Mouse (Mus musculus): ENCODE measurements around the gene Fhit. TPM values are rescaled to one million over a fixed set of nuclear protein-coding genes. Genes with fewer than 3 reads are reported as not detected.

The Fhit gene
- polyA plus RNA-seq, 1 experiment from 2014 or later = 5.9 TPM

DNA sequence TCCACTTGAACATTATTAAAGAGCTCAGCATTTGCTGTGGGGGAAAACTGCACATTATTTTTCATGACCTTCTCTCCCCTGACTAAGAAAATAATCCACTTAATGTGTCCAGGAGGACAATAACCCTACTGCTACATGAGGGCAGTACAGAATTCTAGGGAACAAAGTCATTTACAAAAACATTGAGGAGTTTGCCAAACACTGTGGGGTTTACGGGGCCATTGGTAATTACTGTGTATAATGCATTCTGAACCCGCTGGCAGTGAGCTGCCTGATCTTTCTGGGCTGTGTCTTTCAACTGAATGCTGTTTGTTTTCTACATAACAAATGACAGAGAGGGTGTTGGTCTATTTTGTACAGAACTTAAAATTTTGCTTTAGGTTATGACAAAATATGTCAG lies 862.8 kb downstream of the Fhit start:
- WGBS = 67% methylated on average over 2 of the region's 2 CpGs
- no peak overlapping the region for H3K4me3 ChIP-seq
- no peaks in the 10 kb centered on the region for H3K4me1 ChIP-seq
- H3K27me3 ChIP-seq = no peaks in the 10 kb centered on the region
- H3K9ac ChIP-seq = no peak overlapping the region
- ATAC-seq (ENCODE audit: insufficient number of reproducible peaks, insufficient read depth, low FRiP score, low TSS enrichment) = no peak
- H3K9me3 ChIP-seq = no peaks in the 10 kb centered on the region
- no peak overlapping the region for H3K27ac ChIP-seq
- H3K4me2 ChIP-seq (replicated peaks) = no peak overlapping the region
- no peaks in the 10 kb centered on the region for H3K36me3 ChIP-seq

DNA sequence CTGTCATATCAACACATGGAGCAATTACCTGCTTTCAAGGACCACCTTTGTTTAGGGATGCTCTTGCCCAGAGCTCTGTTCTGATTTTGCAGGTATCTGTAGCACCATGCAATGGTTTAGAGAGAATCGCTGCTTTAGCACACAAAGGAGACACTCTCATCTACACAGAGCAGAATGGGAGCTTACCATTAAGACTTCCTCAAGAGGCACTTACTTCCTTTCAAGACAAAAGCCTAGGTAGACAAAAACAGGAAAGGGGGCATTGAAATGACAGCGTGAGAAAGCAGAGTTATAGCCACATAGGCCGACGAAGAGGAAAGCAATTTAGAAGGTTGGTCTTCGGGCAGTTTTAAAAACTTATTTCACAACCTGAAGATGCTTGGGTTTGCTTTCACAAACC lies 872.8 kb downstream of the Fhit start:
- no peaks in the 10 kb centered on the region for H3K36me3 ChIP-seq
- no peak overlapping the region for H3K27ac ChIP-seq
- no peak overlapping the region for H3K9ac ChIP-seq
- ATAC-seq (ENCODE audit: insufficient number of reproducible peaks, insufficient read depth, low FRiP score, low TSS enrichment) = no peak
- no peaks in the 10 kb centered on the region for H3K27me3 ChIP-seq
- WGBS = 85% methylated on average over 5 of the region's 5 CpGs
- no peak overlapping the region for H3K4me3 ChIP-seq
- H3K4me2 ChIP-seq (replicated peaks) = no peak overlapping the region
- H3K4me1 ChIP-seq = no peaks in the 10 kb centered on the region
- H3K9me3 ChIP-seq = no peaks in the 10 kb centered on the region

DNA sequence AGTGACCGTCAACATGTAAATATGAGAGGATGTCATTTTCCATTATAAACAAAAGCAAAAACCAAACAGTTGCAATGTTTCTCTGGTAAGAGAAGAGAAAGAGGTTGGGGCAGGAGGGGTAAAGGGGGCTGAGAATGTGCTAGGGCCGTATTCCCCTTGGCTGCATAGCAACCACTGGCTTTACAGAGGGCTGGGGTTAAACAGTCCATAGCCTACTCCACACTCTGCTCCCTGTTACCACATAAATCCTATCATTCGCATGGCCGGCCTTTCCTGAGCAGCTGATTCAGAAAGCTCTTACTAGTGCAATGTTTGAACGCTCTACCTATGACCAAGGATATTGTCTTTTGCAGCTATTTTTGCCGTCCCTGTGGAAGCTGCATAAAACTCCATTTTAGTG lies 875.8 kb downstream of the Fhit start:
- Histone ChIP-seq H3K27ac (no peak overlapping the region), H3K4me2 (replicated peaks) (no peak overlapping the region), H3K9ac (no peak overlapping the region), H3K9me3 (no peaks in the 10 kb centered on the region), H3K4me3 (no peak overlapping the region), H3K4me1 (no peaks in the 10 kb centered on the region), H3K27me3 (no peaks in the 10 kb centered on the region), H3K36me3 (no peaks in the 10 kb centered on the region)
- WGBS = 78% methylated on average over 6 of the region's 6 CpGs
- ATAC-seq (ENCODE audit: insufficient number of reproducible peaks, insufficient read depth, low FRiP score, low TSS enrichment) = no peak

DNA sequence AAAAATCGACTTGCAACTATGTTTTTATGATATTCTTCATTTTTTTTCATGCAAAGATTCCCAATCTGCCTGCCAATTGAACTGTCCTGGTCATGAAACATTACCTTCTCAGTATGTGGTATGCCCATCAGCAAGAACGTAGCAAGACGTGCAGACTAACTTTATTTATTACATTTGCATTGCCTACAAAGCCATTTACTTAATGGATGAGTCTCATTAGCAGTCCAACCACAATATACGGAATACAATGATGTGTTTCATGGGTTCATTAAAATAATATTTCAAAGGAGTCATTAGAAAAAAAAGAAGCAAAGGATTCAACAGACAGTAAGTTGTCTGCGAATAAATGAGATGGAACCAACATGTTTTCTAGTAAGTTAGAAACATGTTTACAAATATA lies 933.1 kb downstream of the Fhit start:
- WGBS = 78% methylated on average over 5 of the region's 5 CpGs
- no peaks in the 10 kb centered on the region for H3K36me3 ChIP-seq
- H3K9me3 ChIP-seq = no peaks in the 10 kb centered on the region

DNA sequence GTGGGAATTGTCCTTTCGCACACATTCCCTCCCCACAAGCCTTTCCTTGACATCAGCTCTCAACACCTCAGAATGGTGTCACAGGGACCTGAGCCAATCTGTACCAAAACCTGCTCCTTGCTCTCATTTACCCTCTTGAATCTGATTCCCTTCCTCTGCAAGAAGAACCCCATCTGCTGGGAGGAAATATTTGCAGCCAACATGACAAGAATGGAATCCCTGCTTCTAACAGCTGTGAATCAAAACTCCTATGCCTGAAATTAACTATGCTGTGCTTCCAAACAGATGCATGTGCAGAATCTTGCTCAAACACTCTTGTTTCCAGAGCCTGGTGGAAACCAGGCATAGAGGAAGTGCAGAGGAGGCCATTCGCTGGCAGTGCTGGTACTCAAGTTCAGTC lies 940.0 kb downstream of the Fhit start:
- ATAC-seq (ENCODE audit: insufficient number of reproducible peaks, insufficient read depth, low FRiP score, low TSS enrichment) = no peak
- Histone ChIP-seq H3K36me3 (no peaks in the 10 kb centered on the region), H3K27me3 (no peaks in the 10 kb centered on the region), H3K27ac (no peak overlapping the region), H3K4me3 (no peak overlapping the region), H3K4me1 (no peaks in the 10 kb centered on the region), H3K4me2 (replicated peaks) (no peak overlapping the region), H3K9ac (no peak overlapping the region), H3K9me3 (no peaks in the 10 kb centered on the region)
- WGBS = 82% methylated on average over 2 of the region's 2 CpGs

More for the DNA sequence above, 933.1 kb downstream of the Fhit start:
- Histone ChIP-seq H3K4me2 (replicated peaks) (no peak overlapping the region), H3K9ac (no peak overlapping the region), H3K27ac (no peak overlapping the region), H3K27me3 (no peaks in the 10 kb centered on the region), H3K4me1 (no peaks in the 10 kb centered on the region), H3K4me3 (no peak overlapping the region)
- no peak for ATAC-seq (ENCODE audit: insufficient number of reproducible peaks, insufficient read depth, low FRiP score, low TSS enrichment)

DNA sequence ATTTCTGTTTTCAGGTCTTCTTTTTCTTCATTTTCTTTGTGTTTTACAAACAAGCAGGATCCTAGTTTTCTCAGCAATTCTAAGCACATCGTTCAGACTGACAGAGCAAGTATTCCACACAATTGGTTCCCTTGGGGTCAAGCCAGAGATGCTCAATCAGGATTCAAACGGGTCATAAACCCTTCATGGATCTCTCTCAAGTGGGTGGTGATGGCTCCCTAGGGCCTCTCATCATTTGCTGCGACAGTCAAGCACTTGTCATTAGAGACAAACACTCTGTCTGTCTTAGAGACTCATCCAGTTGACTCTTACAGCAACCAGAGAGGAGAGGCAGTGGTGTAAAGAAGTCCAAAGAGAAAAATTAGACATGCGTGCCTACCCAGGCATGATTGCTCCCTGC lies 948.6 kb downstream of the Fhit start:
- WGBS = 64% methylated on average over 4 of the region's 4 CpGs
- Histone ChIP-seq H3K9me3 (no peaks in the 10 kb centered on the region), H3K36me3 (no peaks in the 10 kb centered on the region), H3K27me3 (no peaks in the 10 kb centered on the region), H3K9ac (no peak overlapping the region), H3K4me2 (replicated peaks) (no peak overlapping the region), H3K27ac (no peak overlapping the region), H3K4me3 (no peak overlapping the region), H3K4me1 (no peaks in the 10 kb centered on the region)
- no peak for ATAC-seq (ENCODE audit: insufficient number of reproducible peaks, insufficient read depth, low FRiP score, low TSS enrichment)

DNA sequence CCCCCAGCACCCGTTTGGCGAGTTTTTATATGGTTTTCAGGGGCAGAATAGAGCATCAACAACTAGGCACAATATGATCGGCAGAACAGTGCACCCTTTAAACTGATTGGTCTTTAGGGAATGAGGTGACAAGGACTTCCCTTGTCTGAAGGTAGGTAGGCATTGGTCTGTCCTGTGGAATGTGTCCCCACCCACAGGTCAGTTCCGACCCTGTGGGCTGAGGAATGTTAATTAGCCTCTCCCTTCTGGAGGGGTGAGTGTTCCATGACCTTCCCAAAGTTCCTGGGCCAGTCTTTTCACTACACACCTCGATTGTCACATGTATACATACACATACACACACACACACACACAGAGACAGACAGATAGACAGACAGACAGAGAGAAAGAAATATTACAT lies 950.7 kb downstream of the Fhit start:
- Histone ChIP-seq H3K27ac (no peak overlapping the region), H3K27me3 (no peaks in the 10 kb centered on the region), H3K4me1 (no peaks in the 10 kb centered on the region), H3K9me3 (no peaks in the 10 kb centered on the region), H3K36me3 (no peaks in the 10 kb centered on the region), H3K9ac (no peak overlapping the region), H3K4me3 (no peak overlapping the region), H3K4me2 (replicated peaks) (no peak overlapping the region)
- ATAC-seq (ENCODE audit: insufficient number of reproducible peaks, insufficient read depth, low FRiP score, low TSS enrichment) = no peak
- WGBS = 56% methylated on average over 5 of the region's 5 CpGs

DNA sequence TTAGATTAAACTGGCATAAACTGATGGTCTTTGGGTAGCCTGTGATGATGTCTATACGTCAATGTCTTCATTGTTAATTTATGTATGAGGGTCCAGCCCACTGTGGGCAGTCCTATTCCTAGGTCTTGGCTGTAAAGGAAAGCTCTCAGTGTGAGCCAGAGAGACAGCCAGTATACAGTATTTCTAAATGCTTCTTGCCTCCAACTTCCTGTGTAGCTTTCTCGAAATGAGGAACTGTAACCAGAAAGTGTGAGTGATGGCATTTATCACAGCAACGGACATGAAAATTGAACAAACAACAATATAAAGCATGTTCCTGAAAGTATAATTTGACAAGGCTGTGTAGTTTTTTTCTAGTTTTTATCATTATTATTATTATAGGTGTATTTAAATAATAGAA lies 952.8 kb downstream of the Fhit start:
- H3K4me1 ChIP-seq = no peaks in the 10 kb centered on the region
- no peak overlapping the region for H3K9ac ChIP-seq
- H3K4me2 ChIP-seq (replicated peaks) = no peak overlapping the region
- H3K27ac ChIP-seq = no peak overlapping the region
- no peaks in the 10 kb centered on the region for H3K9me3 ChIP-seq
- H3K27me3 ChIP-seq = no peaks in the 10 kb centered on the region
- ATAC-seq (ENCODE audit: insufficient number of reproducible peaks, insufficient read depth, low FRiP score, low TSS enrichment) = no peak
- H3K4me3 ChIP-seq = no peak overlapping the region
- no peaks in the 10 kb centered on the region for H3K36me3 ChIP-seq
- WGBS = 89% methylated on average over 3 of the region's 3 CpGs

DNA sequence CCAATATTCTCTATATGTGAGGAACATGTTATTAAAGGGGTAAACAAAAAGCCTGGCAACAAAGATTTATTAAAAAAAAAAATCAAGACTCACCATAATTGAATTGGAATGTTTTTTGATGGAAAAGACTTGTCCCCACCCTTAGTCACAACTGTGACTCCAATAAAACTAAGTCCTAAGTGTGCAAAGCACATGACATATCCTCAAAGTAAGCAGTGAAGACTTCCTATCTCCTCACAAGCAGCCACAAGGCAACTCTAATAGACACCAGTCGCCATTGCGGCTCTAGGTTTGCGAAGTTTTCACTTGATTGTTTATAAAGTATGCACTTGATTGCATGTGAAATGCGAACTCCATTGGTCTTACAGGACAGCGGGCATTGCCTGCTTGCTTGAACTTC lies 956.1 kb downstream of the Fhit start:
- no peak overlapping the region for H3K4me3 ChIP-seq
- H3K36me3 ChIP-seq = no peaks in the 10 kb centered on the region
- H3K27me3 ChIP-seq = no peaks in the 10 kb centered on the region
- H3K9me3 ChIP-seq = no peaks in the 10 kb centered on the region
- no peaks in the 10 kb centered on the region for H3K4me1 ChIP-seq
- no peak overlapping the region for H3K27ac ChIP-seq
- 81% methylated on average over 5 of the region's 5 CpGs for WGBS
- ATAC-seq (ENCODE audit: insufficient number of reproducible peaks, insufficient read depth, low FRiP score, low TSS enrichment) = no peak
- no peak overlapping the region for H3K9ac ChIP-seq
- H3K4me2 ChIP-seq (replicated peaks) = no peak overlapping the region

DNA sequence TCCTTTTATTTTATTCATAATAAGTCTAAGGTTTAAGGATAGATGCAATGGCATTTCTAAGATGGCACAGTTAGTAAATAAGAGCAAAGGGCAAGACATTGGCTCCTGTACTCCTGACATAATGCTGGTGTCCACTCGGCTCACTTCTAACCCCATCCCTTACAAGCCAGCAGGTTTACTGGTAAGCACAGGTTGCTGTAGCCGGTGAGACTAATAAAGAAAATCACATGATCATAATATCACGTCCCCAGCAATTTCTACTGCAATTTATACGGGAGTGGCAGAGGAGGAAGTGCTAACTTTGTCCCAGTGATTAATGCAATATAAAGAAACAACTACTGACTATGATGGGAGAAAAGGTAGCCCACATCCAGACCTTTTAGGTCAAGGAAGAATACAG lies 956.5 kb downstream of the Fhit start:
- H3K4me3 ChIP-seq = no peak overlapping the region
- ATAC-seq (ENCODE audit: insufficient number of reproducible peaks, insufficient read depth, low FRiP score, low TSS enrichment) = no peak
- no peaks in the 10 kb centered on the region for H3K27me3 ChIP-seq
- H3K4me1 ChIP-seq = no peaks in the 10 kb centered on the region
- 76% methylated on average over 4 of the region's 4 CpGs for WGBS
- no peaks in the 10 kb centered on the region for H3K36me3 ChIP-seq
- H3K27ac ChIP-seq = no peak overlapping the region
- H3K9me3 ChIP-seq = no peaks in the 10 kb centered on the region
- no peak overlapping the region for H3K9ac ChIP-seq
- H3K4me2 ChIP-seq (replicated peaks) = no peak overlapping the region

DNA sequence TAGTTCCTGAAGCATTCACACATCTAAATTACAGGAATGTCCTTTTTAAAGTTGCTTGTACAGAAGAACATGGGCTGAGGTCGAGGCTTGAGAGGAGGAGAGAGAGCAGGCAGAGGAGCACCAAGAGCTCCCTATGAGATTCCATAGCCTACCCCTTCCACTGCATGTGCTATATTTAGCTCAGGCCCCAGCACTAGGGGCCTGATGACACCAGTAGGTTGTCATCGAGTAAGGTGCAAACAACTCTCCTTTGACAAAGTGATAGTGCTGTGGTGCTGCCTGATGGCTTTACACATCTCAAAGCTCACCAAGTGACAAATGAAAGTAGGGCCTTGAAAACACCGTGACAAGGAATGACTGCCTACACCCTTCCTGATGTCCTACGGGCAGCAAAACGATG lies 967.7 kb downstream of the Fhit start:
- H3K4me1 ChIP-seq = peaks cover 6% of the 10 kb centered on the region; the same call in 1 of the 2 replicates
- H3K9me3 ChIP-seq = no peaks in the 10 kb centered on the region
- H3K27me3 ChIP-seq = no peaks in the 10 kb centered on the region
- H3K4me3 ChIP-seq = no peak overlapping the region
- 66% methylated on average over 5 of the region's 5 CpGs for WGBS
- no peak overlapping the region for H3K27ac ChIP-seq
- H3K9ac ChIP-seq = no peak overlapping the region
- ATAC-seq (ENCODE audit: insufficient number of reproducible peaks, insufficient read depth, low FRiP score, low TSS enrichment) = no peak
- H3K4me2 ChIP-seq (replicated peaks) = no peak overlapping the region
- H3K36me3 ChIP-seq = no peaks in the 10 kb centered on the region

DNA sequence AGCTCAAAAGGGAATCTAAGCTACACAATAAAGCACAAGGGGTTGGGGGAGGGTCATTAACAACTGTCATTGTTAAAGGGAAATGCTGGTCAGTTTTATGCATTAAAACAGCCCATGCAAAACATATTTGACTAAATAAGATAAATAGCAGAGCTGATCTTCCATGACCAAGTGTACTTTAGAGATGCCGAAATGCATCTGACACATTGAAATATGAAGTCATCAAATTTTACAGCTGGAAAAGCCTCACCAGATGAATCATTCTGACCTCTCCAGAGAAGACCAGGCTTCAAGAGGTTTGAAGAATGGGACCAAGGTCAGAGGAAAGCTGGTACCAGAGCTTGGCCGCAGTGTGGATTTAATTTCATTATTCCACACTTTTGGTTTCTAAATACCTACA lies 990.1 kb downstream of the Fhit start:
- WGBS = 86% methylated on average over 2 of the region's 2 CpGs
- H3K9ac ChIP-seq = no peak overlapping the region

More for the DNA sequence above, 990.1 kb downstream of the Fhit start:
- no peaks in the 10 kb centered on the region for H3K36me3 ChIP-seq
- H3K4me3 ChIP-seq = no peak overlapping the region
- no peaks in the 10 kb centered on the region for H3K9me3 ChIP-seq
- H3K27ac ChIP-seq = no peak overlapping the region
- no peak overlapping the region for H3K4me2 ChIP-seq (replicated peaks)
- H3K27me3 ChIP-seq = no peaks in the 10 kb centered on the region
- ATAC-seq (ENCODE audit: insufficient number of reproducible peaks, insufficient read depth, low FRiP score, low TSS enrichment) = no peak
- H3K4me1 ChIP-seq = no peaks in the 10 kb centered on the region

All from embryonic facial prominence, embryonic 12.5 days (tissue).